Mouse (Mus musculus) liver, postnatal 0 days (tissue): ENCODE measurements around the gene Cyp2c29. TPM values are rescaled to one million over a fixed set of nuclear protein-coding genes. Genes with fewer than 3 reads are reported as not detected.
A peak's percentile ranks its signal among the peaks of the same experiment; 100 is the strongest.
"Not testable (repeated sequence)": the region's sequence is repeated elsewhere in the genome, so short reads cannot be mapped to it uniquely, and the experiment has no call there.

Experiments
- ATAC-seq: fragments of 200-750 bp; cut with Nextera tagmentation; 2 replicates; pipeline ENCODE4 v1.8.0; 2017; ENCODE audit warnings: mild to moderate bottlenecking, moderate library complexity
- DNase-seq: peaks from one replicate; pipeline ENCODE4 v3.0.0-alpha.2; 2016
- H3K27ac ChIP-seq: fragments of 300-500 bp; sonication (generic); 2 replicates; pipeline ENCODE4 v1.5.1; 2014; ENCODE audit warnings: antibody characterized with exemption, moderate library complexity, mild to moderate bottlenecking, low read depth
- H3K27me3 ChIP-seq: fragments of 300-500 bp; sonication (generic); 2 replicates; pipeline ENCODE4 v1.6.1; 2014; ENCODE audit warnings: low read length, control low read depth, mixed read lengths; ENCODE audit not compliant: insufficient read depth
- H3K36me3 ChIP-seq: fragments of 300-500 bp; sonication (generic); replicated peaks from 2 replicates; pipeline ENCODE4 v1.6.1; 2014; ENCODE audit warnings: mild to moderate bottlenecking, control low read depth, low read length, moderate library complexity, mixed read lengths; ENCODE audit not compliant: insufficient read depth
- H3K4me1 ChIP-seq: fragments of 300-500 bp; sonication (generic); 2 replicates; pipeline ENCODE4 v1.6.1; 2014; ENCODE audit warnings: antibody characterized with exemption, mild to moderate bottlenecking, control low read depth; ENCODE audit not compliant: insufficient read depth
- H3K4me2 ChIP-seq: fragments of 300-500 bp; sonication (generic); 2 replicates; pipeline ENCODE4 v1.6.1; 2014; ENCODE audit warnings: low read depth, mild to moderate bottlenecking, low read length, moderate library complexity, mixed read lengths
- H3K4me3 ChIP-seq: fragments of 300-500 bp; sonication (generic); 2 replicates; pipeline ENCODE4 v1.5.1; 2014; ENCODE audit warnings: low read depth, low read length
- H3K9ac ChIP-seq: fragments of 300-500 bp; sonication (generic); replicated peaks from 2 replicates; pipeline ENCODE4 v1.6.1; 2014; ENCODE audit warnings: mild to moderate bottlenecking, moderate library complexity
- H3K9me3 ChIP-seq: fragments of 300-500 bp; sonication (generic); 2 replicates; pipeline ENCODE4 v1.6.1; 2016; ENCODE audit warnings: mild to moderate bottlenecking, control low read depth, low read length, mixed read lengths
- CTCF ChIP-seq: sonication (generic); IDR thresholded peaks from 2 replicates; pipeline ENCODE4 v1.5.1; 2016; ENCODE audit warnings: antibody characterized with exemption, low read depth
- EP300 ChIP-seq: IDR thresholded peaks from 2 replicates; pipeline ENCODE4 v1.6.1; 2016; ENCODE audit warnings: antibody characterized with exemption, low read depth, mild to moderate bottlenecking
- WGBS: fragments of 180-500 bp; shearing (Covaris S2); extraction: QIAGEN DNeasy Blood & Tissue Kit; methylation state at CpG from one replicate; pipeline ENCODE4 v1.1.7; 2014; ENCODE audit not compliant: insufficient replicate concordance; 5-methylcytosine and 5-hydroxymethylcytosine counted together
- polyA plus RNA-seq: library from polyadenylated mRNA; unstranded; fragments of >200 nt; fragmentation: Nextera tagmentation; extraction: Ambion mirVana; gene quantifications from 2 replicates; pipeline ENCODE4 v1.2.1, GENCODE M21; 2015

The Cyp2c29 gene
- 0.31 and 0.33 TPM in 2 replicates for polyA plus RNA-seq

- not testable (repeated sequence) for H3K9ac ChIP-seq, H3K27me3 ChIP-seq, H3K4me3 ChIP-seq, H3K27ac ChIP-seq, DNase-seq, H3K4me2 ChIP-seq, H3K36me3 ChIP-seq, H3K4me1 ChIP-seq, ATAC-seq, H3K9me3 ChIP-seq
- WGBS, result no CpG with 5 or more reads among the region's 1 CpGs
Observed at GRCm38 (mm10) chr19:39269105-39269504, at the start of gene Cyp2c29. Gene Cyp2c29 (plus strand): TSS chr19:39269405.

DNA sequence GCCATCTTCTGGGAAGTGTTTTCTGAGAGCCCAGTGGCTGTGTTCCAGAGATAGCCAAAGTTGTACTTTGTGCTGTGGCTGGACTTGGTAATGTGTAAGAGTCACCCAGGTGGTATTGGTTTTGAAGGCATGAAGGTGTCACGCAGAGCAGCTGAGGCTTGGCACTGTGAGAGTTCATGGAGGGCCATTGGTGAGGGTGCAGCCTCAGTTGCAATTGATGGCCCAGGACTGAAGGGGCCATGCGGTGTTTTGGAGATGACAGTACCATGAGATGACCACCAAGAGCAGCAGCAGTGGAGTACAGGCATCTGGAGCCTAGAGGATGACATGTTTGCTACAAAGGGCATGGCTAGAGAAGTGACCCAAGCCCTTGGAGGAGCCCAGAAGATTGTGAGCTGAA is 2.2 kb upstream of the Cyp2c29 start:
- not testable (repeated sequence) for ATAC-seq, H3K4me1 ChIP-seq, H3K27ac ChIP-seq, H3K36me3 ChIP-seq, H3K4me2 ChIP-seq, H3K9ac ChIP-seq, DNase-seq, H3K27me3 ChIP-seq, H3K9me3 ChIP-seq, H3K4me3 ChIP-seq
- 57% methylated on average over 2 of the region's 2 CpGs for WGBS

GRCm38 (mm10) chr19:39282801-39283200 is 13.6 kb downstream of the Cyp2c29 start:
- H3K4me1 ChIP-seq, result no peaks in the 10 kb centered on the region
- H3K9ac ChIP-seq, result no peak overlapping the region
- H3K9me3 ChIP-seq, result no peaks in the 10 kb centered on the region
- no peak overlapping the region for H3K4me3 ChIP-seq
- no peak overlapping the region for H3K4me2 ChIP-seq
- H3K27ac ChIP-seq, result no peak overlapping the region
- H3K27me3 ChIP-seq, result no peaks in the 10 kb centered on the region
- DNase-seq (no peak), ATAC-seq (no peak)
- no peaks in the 10 kb centered on the region for H3K36me3 ChIP-seq
- TF ChIP-seq CTCF (no peak), EP300 (no peak)

GRCm38 (mm10) chr19:39285637-39286036 is 16.4 kb downstream of the Cyp2c29 start:
- H3K4me1 ChIP-seq, result peaks cover 2% of the 10 kb centered on the region
- peak; percentile 72 for ATAC-seq
- no peak overlapping the region for H3K4me2 ChIP-seq
- no peak for DNase-seq
- TF ChIP-seq EP300 (no peak), CTCF (no peak)
- no peaks in the 10 kb centered on the region for H3K27me3 ChIP-seq
- no peaks in the 10 kb centered on the region for H3K9me3 ChIP-seq
- H3K27ac ChIP-seq, result no peak overlapping the region
- H3K36me3 ChIP-seq, result no peaks in the 10 kb centered on the region
- no peak overlapping the region for H3K9ac ChIP-seq
- H3K4me3 ChIP-seq, result no peak overlapping the region

DNA sequence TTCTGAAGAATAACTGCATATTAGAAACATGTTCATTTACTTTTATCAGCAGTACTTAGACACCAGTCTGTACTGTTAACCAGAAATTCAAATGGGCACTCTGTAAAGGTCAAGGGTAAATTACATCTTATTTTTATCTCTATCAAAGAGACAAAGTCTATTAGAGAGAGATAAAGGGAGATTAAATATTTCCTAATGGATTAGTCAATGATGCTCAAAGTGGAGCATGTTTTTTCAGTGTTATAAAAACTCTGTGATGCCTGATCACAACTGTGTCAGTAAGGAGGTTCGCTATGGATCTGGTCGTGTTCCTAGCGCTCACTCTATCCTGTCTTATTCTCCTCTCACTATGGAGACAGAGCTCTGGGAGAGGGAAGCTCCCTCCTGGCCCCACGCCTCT is 17.6 kb downstream of the Cyp2c29 start:
- Histone ChIP-seq H3K9ac (no peak overlapping the region), H3K9me3 (no peaks in the 10 kb centered on the region), H3K4me1 (peaks cover 2% of the 10 kb centered on the region), H3K27ac (no peak overlapping the region), H3K36me3 (no peaks in the 10 kb centered on the region), H3K4me2 (no peak overlapping the region), H3K4me3 (no peak overlapping the region), H3K27me3 (no peaks in the 10 kb centered on the region)
- ATAC-seq (no peak), DNase-seq (no peak)
- 63% methylated on average over 4 of the region's 4 CpGs for WGBS
- TF ChIP-seq EP300 (no peak), CTCF (no peak)

DNA sequence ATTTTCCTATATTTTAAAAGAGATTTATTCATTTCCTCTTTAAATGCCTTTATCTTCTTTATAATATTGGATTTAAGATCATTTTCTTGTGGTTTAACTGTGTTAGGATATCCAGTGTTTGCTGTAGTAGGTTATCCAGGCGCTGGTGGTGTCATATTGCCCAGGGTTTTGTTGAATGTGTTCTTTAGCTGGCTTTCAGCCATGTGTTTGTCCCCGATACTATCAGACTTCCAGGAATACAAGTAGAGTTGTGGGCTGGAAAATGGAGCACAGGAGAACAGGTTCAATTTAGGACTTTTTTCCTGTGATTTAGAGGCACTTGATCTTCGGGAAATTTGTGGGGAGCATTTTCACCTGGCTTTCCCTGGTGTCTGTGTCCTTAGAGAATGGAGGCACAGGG is 19.8 kb downstream of the Cyp2c29 start:
- H3K9ac ChIP-seq, result no peak overlapping the region
- peak overlapping the region; percentile 69 for H3K27ac ChIP-seq
- ATAC-seq (peak; percentile 86), DNase-seq (peak; percentile 33)
- no peaks in the 10 kb centered on the region for H3K36me3 ChIP-seq
- no peak overlapping the region for H3K4me3 ChIP-seq
- no peak overlapping the region for H3K4me2 ChIP-seq
- H3K27me3 ChIP-seq, result no peaks in the 10 kb centered on the region
- H3K4me1 ChIP-seq, result peaks cover 2% of the 10 kb centered on the region
- TF ChIP-seq CTCF (no peak), EP300 (no peak)
- no peaks in the 10 kb centered on the region for H3K9me3 ChIP-seq
- 47% methylated on average over 3 of the region's 3 CpGs for WGBS

Other genes starting within 250 kb of the Cyp2c29 start
- gene Cyp2c65, start 208.4 kb upstream of the Cyp2c29 start, polyA plus RNA-seq, result not detected in 2 replicates
- not detected in 2 replicates for gene Cyp2c66, start 155.5 kb upstream of the Cyp2c29 start, polyA plus RNA-seq
- not detected in 2 replicates for gene Cyp2c38, start 193.7 kb downstream of the Cyp2c29 start, polyA plus RNA-seq
- not detected in 2 replicates for gene Cyp2c39, start 241.5 kb downstream of the Cyp2c29 start, polyA plus RNA-seq